In genomic region chrX:41911390-41912060, GRCm38 (mm10) we compare ENCODE assay signal across 8 mouse cellular contexts. TPM values are rescaled to one million over a fixed set of nuclear protein-coding genes. Genes with fewer than 3 reads are reported as not detected.
DNase-seq lines count a peak whose midpoint lies in the region; ATAC-seq lines count a peak whose summit lies in the region.

No protein-coding gene starts in this region.

- H3K4me1 ChIP-seq in hindbrain, embryonic 11.5 days (replicated peaks; ENCODE audit: control insufficient read depth, insufficient read depth, low read length), result no peaks in the 10 kb centered on the region

- H3K9ac ChIP-seq in hindbrain, embryonic 11.5 days (ENCODE audit: low read depth, low read length), result peak overlapping the region; percentile 67

- peak overlapping the region; percentile 58 for H3K4me2 ChIP-seq in hindbrain, embryonic 11.5 days (replicated peaks; ENCODE audit: low read depth, low read length)

- no peaks in the 10 kb centered on the region for H3K27me3 ChIP-seq in hindbrain, embryonic 11.5 days (ENCODE audit: control insufficient read depth, insufficient read depth, low read length)

- H3K4me3 ChIP-seq in hindbrain, embryonic 11.5 days (ENCODE audit: low read depth, low read length), result peak overlapping the region; percentile 58

- peak; percentile 78 for DNase-seq in MEL-GATA-1-ER (ENCODE audit: extremely low read depth, low read depth)
- DNase-seq in cerebellum, adult 8-10 months, result peak; percentile 80
- DNase-seq in hindbrain, embryonic 11.5 days (ENCODE audit: low spot score), result peak; percentile 87
- DNase-seq in layer of hippocampus, postnatal 10 days (ENCODE audit: low spot score in 2 of 2), result peak; percentile 82 to 85
- peak; percentile 94 for DNase-seq in lung, postnatal 10 days
- DNase-seq in ovary, postnatal 36 days (ENCODE audit: low spot score), result peak; percentile 84
- DNase-seq in thymus, postnatal 25 days, result peak; percentile 88

- no peaks in the 10 kb centered on the region for H3K9me3 ChIP-seq in hindbrain, embryonic 11.5 days (ENCODE audit: control insufficient read depth, low read length)

- no peaks in the 10 kb centered on the region for H3K36me3 ChIP-seq in hindbrain, embryonic 11.5 days (ENCODE audit: control insufficient read depth, insufficient read depth, low read length)

- ATAC-seq in frontal cortex, adult (ENCODE audit: low TSS enrichment), result peak; percentile 100
- peak; percentile 97 for ATAC-seq in hindbrain, embryonic 11.5 days (ENCODE audit: low FRiP score)

- WGBS in hindbrain, embryonic 11.5 days, result 18% methylated on average over 53 of the region's 59 CpGs

- peak overlapping the region; percentile 78 for H3K27ac ChIP-seq in hindbrain, embryonic 11.5 days (ENCODE audit: low read depth, low read length)

RNA-seq across cellular contexts. Expression of gene Thoc2, which starts 8.9 kb away (rescaled TPM):
- polyA plus RNA-seq in hindbrain, embryonic 11.5 days (2014; fragmentation: Nextera tagmentation; extraction: Ambion mirVana), result 104 and 145 TPM in 2 replicates
- 10 to 100 TPM; 55.5 to 64.6 TPM for total RNA-seq in layer of hippocampus, postnatal 10 days (2021)

Comparison
In these comparisons a context has a peak if more than half of its experiments do, and no peak if none do; other contexts are left out.
1. Peak in every context shown above with its lines: DNase-seq, ATAC-seq, H3K4me3 ChIP-seq and H3K27ac ChIP-seq.